Mouse (Mus musculus) urinary bladder, adult 18-20 months (tissue): ENCODE measurements around the gene Filip1l.

Experiments
- DNase-seq, 2 experiments: peaks; one replicate each; pipeline ENCODE4 v3.0.0; 2022; ENCODE audit warnings: low spot score in 2 of 2, mixed read lengths in 2 of 2

Gene Filip1l

GRCm38 (mm10) chr16:57396249-57396648 is 43.4 kb downstream of the Filip1l start:
- no peak for DNase-seq

GRCm38 (mm10) chr16:57397845-57398244 is 45.0 kb downstream of the Filip1l start:
- no peak for DNase-seq

- peak; percentile 49 to 51 for DNase-seq
Observed at GRCm38 (mm10) chr16:57398387-57399214, 45.7 kb downstream of the Filip1l start.

GRCm38 (mm10) chr16:57399566-57399965 is 46.7 kb downstream of the Filip1l start:
- no peak for DNase-seq

- no peak for DNase-seq
Observed at GRCm38 (mm10) chr16:57401702-57402101, 48.8 kb downstream of the Filip1l start.

- no peak for DNase-seq
Observed at GRCm38 (mm10) chr16:57402910-57403309, 50.0 kb downstream of the Filip1l start.

GRCm38 (mm10) chr16:57403825-57404224 is 50.9 kb downstream of the Filip1l start:
- DNase-seq = no peak

- no peak for DNase-seq
Observed at GRCm38 (mm10) chr16:57412766-57413165, 59.9 kb downstream of the Filip1l start.

- no peak for DNase-seq
Observed at GRCm38 (mm10) chr16:57416049-57416448, 63.2 kb downstream of the Filip1l start.

- DNase-seq = no peak
Observed at GRCm38 (mm10) chr16:57417017-57417416, 64.1 kb downstream of the Filip1l start.

GRCm38 (mm10) chr16:57417955-57418354 is 65.1 kb downstream of the Filip1l start:
- no peak for DNase-seq

GRCm38 (mm10) chr16:57419332-57419731 is 66.4 kb downstream of the Filip1l start:
- DNase-seq = no peak

GRCm38 (mm10) chr16:57419881-57420280 is 67.0 kb downstream of the Filip1l start:
- no peak for DNase-seq

GRCm38 (mm10) chr16:57420773-57421556 is 68.1 kb downstream of the Filip1l start:
- no peak for DNase-seq

- no peak for DNase-seq
Observed at GRCm38 (mm10) chr16:57421680-57422417, 69.0 kb downstream of the Filip1l start.

- no peak for DNase-seq
Observed at GRCm38 (mm10) chr16:57423001-57423800, 70.3 kb downstream of the Filip1l start.

GRCm38 (mm10) chr16:57426680-57427079 is 73.8 kb downstream of the Filip1l start:
- no peak for DNase-seq

GRCm38 (mm10) chr16:57427516-57428285 is 74.8 kb downstream of the Filip1l start:
- peak in 1 of 2 experiments; percentile 71 for DNase-seq

GRCm38 (mm10) chr16:57428977-57429376 is 76.1 kb downstream of the Filip1l start:
- DNase-seq = no peak

GRCm38 (mm10) chr16:57431294-57431693 is 78.4 kb downstream of the Filip1l start:
- no peak for DNase-seq
